Mouse (Mus musculus) embryonic facial prominence, embryonic 13.5 days (tissue): ENCODE results near the gene Cog1. TPM values are rescaled to one million over a fixed set of nuclear protein-coding genes. Genes with fewer than 3 reads are reported as not detected.

Experiments used
- ATAC-seq: fragments of 200-750 bp; cut with Nextera tagmentation; 2 replicates; pipeline ENCODE4 v1.8.0; 2017; ENCODE audit warnings: low read depth; ENCODE audit not compliant: insufficient number of reproducible peaks, insufficient read depth, low FRiP score, low TSS enrichment
- H3K27ac ChIP-seq: fragments of 300-500 bp; sonication (generic); 2 replicates; pipeline ENCODE4 v1.5.1; 2015; ENCODE audit warnings: moderate library complexity, mild to moderate bottlenecking, inconsistent platforms
- H3K27me3 ChIP-seq: fragments of 300-500 bp; sonication (generic); 2 replicates; pipeline ENCODE4 v1.6.1; 2015; ENCODE audit warnings: mild to moderate bottlenecking, inconsistent platforms
- H3K36me3 ChIP-seq: fragments of 300-500 bp; sonication (generic); 2 replicates; pipeline ENCODE4 v1.6.1; 2015; ENCODE audit warnings: mild to moderate bottlenecking, inconsistent platforms
- H3K4me1 ChIP-seq: fragments of 300-500 bp; sonication (generic); 2 replicates; pipeline ENCODE4 v1.6.1; 2015; ENCODE audit warnings: inconsistent platforms
- H3K4me2 ChIP-seq: fragments of 300-500 bp; sonication (generic); 2 replicates; pipeline ENCODE4 v1.6.1; 2015; ENCODE audit warnings: moderate library complexity, mild to moderate bottlenecking, inconsistent platforms
- H3K4me3 ChIP-seq: fragments of 300-500 bp; sonication (generic); 2 replicates; pipeline ENCODE4 v1.5.1; 2015; ENCODE audit warnings: mild to moderate bottlenecking, inconsistent platforms
- H3K9ac ChIP-seq: fragments of 300-500 bp; sonication (generic); 2 replicates; pipeline ENCODE4 v1.6.1; 2015; ENCODE audit warnings: mild to moderate bottlenecking, inconsistent platforms
- H3K9me3 ChIP-seq: fragments of 300-500 bp; sonication (generic); 2 replicates; pipeline ENCODE4 v1.6.1; 2016; ENCODE audit warnings: inconsistent platforms
- WGBS: fragments of 180-500 bp; shearing (Covaris S2); methylation state at CpG from one replicate; pipeline ENCODE4 v1.1.7; 2015; ENCODE audit warnings: mixed read lengths; 5-methylcytosine and 5-hydroxymethylcytosine counted together
- polyA plus RNA-seq: library from polyadenylated mRNA; unstranded; fragments of >200 nt; fragmentation: Nextera tagmentation; extraction: Ambion mirVana; gene quantifications from 2 replicates; pipeline ENCODE4 v1.2.1, GENCODE M21; 2015

Gene Cog1
- polyA plus RNA-seq, 1 experiment from 2014 or later, result 24.3 TPM

GRCm38 (mm10) chr11:113709272-113709671, 60.3 kb downstream of the Cog1 start:
- no peak overlapping the region; the same call in 1 of the 2 replicates for H3K27ac ChIP-seq
- H3K4me3 ChIP-seq, result no peak overlapping the region
- 12% methylated on average over 15 of the region's 15 CpGs for WGBS
- H3K27me3 ChIP-seq, result peaks cover 8% of the 10 kb centered on the region
- peak overlapping the region; percentile 25; the same call in 1 of the 2 replicates for H3K4me2 ChIP-seq
- H3K36me3 ChIP-seq, result 0 out of 2 replicates have a peak, but pooled peaks cover 7% of the 10 kb centered on the region
- 0 out of 2 replicates have a peak, but pooled peaks have one; percentile 29 for ATAC-seq
- peaks cover 30% of the 10 kb centered on the region for H3K4me1 ChIP-seq
- 0 out of 2 replicates have a peak overlapping the region, but pooled peaks have one; percentile 57 for H3K9ac ChIP-seq
- H3K9me3 ChIP-seq, result no peaks in the 10 kb centered on the region

- Histone ChIP-seq H3K4me1 (peaks cover 30% of the 10 kb centered on the region), H3K9me3 (no peaks in the 10 kb centered on the region), H3K4me2 (peak within 1 kb of the TSS; percentile 25), H3K36me3 (0 out of 2 replicates have a peak, but pooled peaks cover 7% of the 10 kb centered on the region), H3K9ac (peak within 1 kb of the TSS; percentile 57; the same call in 1 of the 2 replicates), H3K27me3 (peaks cover 8% of the 10 kb centered on the region), H3K4me3 (no peak within 1 kb of the TSS), H3K27ac (peak within 1 kb of the TSS; percentile 84)
- peak; percentile 39; the same call in 1 of the 2 replicates for ATAC-seq
- WGBS, result 2% methylated on average over 11 of the region's 11 CpGs
These were observed 60.8 kb downstream of the Cog1 start, which contains the start of gene Cpsf4l for GRCm38 (mm10) chr11:113709731-113710256. Cpsf4l (minus strand) TSS chr11:113710017.

GRCm38 (mm10) chr11:113710257-113710777, 61.3 kb downstream of the Cog1 start:
- peak overlapping the region; percentile 25 for H3K4me2 ChIP-seq
- no peaks in the 10 kb centered on the region for H3K9me3 ChIP-seq
- peak overlapping the region; percentile 84 for H3K27ac ChIP-seq
- 3% methylated on average over 10 of the region's 10 CpGs for WGBS
- no peak overlapping the region for H3K4me3 ChIP-seq
- H3K4me1 ChIP-seq, result peaks cover 30% of the 10 kb centered on the region
- H3K36me3 ChIP-seq, result 0 out of 2 replicates have a peak, but pooled peaks cover 7% of the 10 kb centered on the region
- H3K27me3 ChIP-seq, result peaks cover 8% of the 10 kb centered on the region
- H3K9ac ChIP-seq, result peak overlapping the region; percentile 57; the same call in 1 of the 2 replicates
- ATAC-seq, result no peak

GRCm38 (mm10) chr11:113711061-113711460, 62.1 kb downstream of the Cog1 start:
- H3K27ac ChIP-seq, result no peak overlapping the region
- H3K27me3 ChIP-seq, result peaks cover 8% of the 10 kb centered on the region
- 44% methylated on average over 1 of the region's 1 CpGs for WGBS
- H3K4me1 ChIP-seq, result peaks cover 26% of the 10 kb centered on the region
- no peak overlapping the region for H3K4me3 ChIP-seq
- no peak overlapping the region for H3K4me2 ChIP-seq
- 0 out of 2 replicates have a peak, but pooled peaks cover 7% of the 10 kb centered on the region for H3K36me3 ChIP-seq
- H3K9me3 ChIP-seq, result no peaks in the 10 kb centered on the region
- no peak overlapping the region for H3K9ac ChIP-seq
- no peak for ATAC-seq

DNA sequence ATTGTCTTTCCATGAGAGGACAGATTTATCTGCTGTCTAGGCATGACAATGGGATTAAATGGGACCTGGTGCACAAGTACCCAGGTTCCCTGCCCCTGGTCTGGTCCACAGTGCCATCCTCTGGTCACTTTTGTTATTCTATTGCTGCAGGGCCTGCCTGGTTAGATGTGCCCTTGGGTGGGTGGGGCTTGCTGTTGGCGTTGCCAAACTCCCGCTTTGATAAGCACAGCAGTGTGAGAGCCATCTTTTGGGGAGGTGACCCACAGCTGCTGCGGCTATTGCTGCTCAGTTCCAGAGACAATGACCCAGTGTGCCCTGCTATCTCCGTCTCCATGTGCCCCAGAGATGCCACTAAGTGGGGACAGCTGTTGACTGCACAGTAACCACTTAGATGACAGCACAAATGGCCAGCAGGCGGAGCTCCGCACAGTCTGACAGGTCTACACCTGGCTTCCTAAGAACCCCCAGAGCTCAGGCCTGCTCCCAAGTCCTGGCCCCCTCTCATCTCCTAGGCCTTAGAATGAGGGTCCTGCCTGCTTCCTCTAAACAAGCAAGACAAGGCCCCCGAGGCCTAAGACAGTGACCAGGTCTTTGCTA, 66.2 kb downstream of the Cog1 start:
- Histone ChIP-seq H3K4me3 (no peak overlapping the region), H3K27ac (no peak overlapping the region), H3K4me1 (peaks cover 24% of the 10 kb centered on the region), H3K9ac (no peak overlapping the region), H3K27me3 (no peaks in the 10 kb centered on the region), H3K9me3 (no peaks in the 10 kb centered on the region), H3K4me2 (no peak overlapping the region), H3K36me3 (no peaks in the 10 kb centered on the region)
- 54% methylated on average over 7 of the region's 7 CpGs for WGBS
- ATAC-seq, result no peak

DNA sequence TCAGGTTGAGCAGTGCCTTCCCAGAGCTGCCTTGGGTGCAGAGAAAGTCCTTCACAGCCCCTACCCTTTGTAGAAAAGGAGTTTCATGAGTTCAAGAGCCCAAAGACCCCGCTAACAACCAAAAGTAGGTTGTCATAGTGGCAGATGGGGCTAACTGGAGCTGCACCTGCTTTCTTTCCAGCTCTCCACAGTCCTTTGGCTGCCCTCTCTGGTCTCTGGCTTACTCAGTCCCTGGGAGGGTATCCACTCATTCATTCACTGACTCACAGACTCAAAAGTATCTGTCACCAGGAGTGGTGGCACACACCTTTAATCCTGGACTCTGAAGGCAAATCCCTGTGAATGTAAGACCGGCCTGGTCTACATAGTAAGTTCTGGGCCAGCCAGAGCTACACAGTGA, 67.2 kb downstream of the Cog1 start:
- no peaks in the 10 kb centered on the region for H3K27me3 ChIP-seq
- peaks cover 15% of the 10 kb centered on the region; the same call in 1 of the 2 replicates for H3K4me1 ChIP-seq
- 94% methylated on average over 2 of the region's 2 CpGs for WGBS
- no peak overlapping the region for H3K4me3 ChIP-seq
- no peak for ATAC-seq
- no peaks in the 10 kb centered on the region for H3K9me3 ChIP-seq
- H3K36me3 ChIP-seq, result no peaks in the 10 kb centered on the region
- H3K9ac ChIP-seq, result no peak overlapping the region
- H3K4me2 ChIP-seq, result no peak overlapping the region
- no peak overlapping the region for H3K27ac ChIP-seq

Other genes starting within 250 kb of the Cog1 start
- gene Sstr2, start 29.8 kb upstream of the Cog1 start, polyA plus RNA-seq, result 1.3 and 1.5 TPM in 2 replicates
- 21.3 and 26.3 TPM in 2 replicates for gene Slc39a11, start 910 bp downstream of the Cog1 start, polyA plus RNA-seq
- gene Fam104a, start 35.0 kb downstream of the Cog1 start, polyA plus RNA-seq, result 49.0 and 50.1 TPM in 2 replicates
- 23.5 and 24.4 TPM in 2 replicates for gene D11Wsu47e, start 35.2 kb downstream of the Cog1 start, polyA plus RNA-seq
- 1.5 and 1.7 TPM in 2 replicates for gene Cpsf4l, start 60.8 kb downstream of the Cog1 start, polyA plus RNA-seq
- 108 and 119 TPM in 2 replicates for gene Cdc42ep4, start 102.7 kb downstream of the Cog1 start, polyA plus RNA-seq